Mouse (Mus musculus): Measurements from ENCODE around the gene Zfr. TPM values are rescaled to one million over a fixed set of nuclear protein-coding genes. Genes with fewer than 3 reads are reported as not detected.
A peak's percentile ranks its signal among the peaks of the same experiment; 100 is the strongest.

Gene Zfr
- total RNA-seq (2021) = 100 to 1,000 TPM; 331 to 349 TPM

GRCm38 (mm10) chr15:12117242-12118092 lies at the start of gene Zfr:
Gene Zfr (plus strand): TSS chr15:12117831.
- intact Hi-C loops (cut with DNase I) = loop anchor here (5.0 to 10.0 kb wide), 2 partner anchors 125 to 207 kb away; partner anchors contain the start of genes 1810049J17Rik and Golph3

DNA sequence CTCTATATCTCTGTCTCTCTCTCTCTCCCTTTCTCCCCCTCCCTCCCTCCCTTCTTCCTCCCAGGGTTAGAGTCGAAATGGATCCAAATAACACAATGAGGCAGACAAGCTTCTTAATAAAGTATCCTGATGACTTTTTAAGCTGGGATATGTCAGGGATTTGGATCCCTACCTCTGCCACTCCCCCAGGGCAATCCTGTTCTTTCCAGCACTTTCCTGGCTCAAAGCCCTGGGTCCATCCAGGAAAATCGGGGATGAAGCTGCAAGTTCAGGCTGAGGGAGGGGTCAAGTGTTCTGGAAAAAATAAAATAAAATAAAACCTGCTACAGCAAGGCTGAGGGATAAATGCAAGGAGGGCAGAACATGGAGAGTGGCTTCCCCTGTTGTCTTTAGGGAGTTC lies 49.7 kb upstream of the Zfr start:
- intact Hi-C loops (cut with DNase I) = no loop called here
- DNase-seq (ENCODE audit: low spot score in 2 of 2) = no peak

More at GRCm38 (mm10) chr15:12117242-12118092, at the start of gene Zfr:
- DNase-seq (ENCODE audit: low spot score in 2 of 2) = peak; percentile 93 to 94

DNA sequence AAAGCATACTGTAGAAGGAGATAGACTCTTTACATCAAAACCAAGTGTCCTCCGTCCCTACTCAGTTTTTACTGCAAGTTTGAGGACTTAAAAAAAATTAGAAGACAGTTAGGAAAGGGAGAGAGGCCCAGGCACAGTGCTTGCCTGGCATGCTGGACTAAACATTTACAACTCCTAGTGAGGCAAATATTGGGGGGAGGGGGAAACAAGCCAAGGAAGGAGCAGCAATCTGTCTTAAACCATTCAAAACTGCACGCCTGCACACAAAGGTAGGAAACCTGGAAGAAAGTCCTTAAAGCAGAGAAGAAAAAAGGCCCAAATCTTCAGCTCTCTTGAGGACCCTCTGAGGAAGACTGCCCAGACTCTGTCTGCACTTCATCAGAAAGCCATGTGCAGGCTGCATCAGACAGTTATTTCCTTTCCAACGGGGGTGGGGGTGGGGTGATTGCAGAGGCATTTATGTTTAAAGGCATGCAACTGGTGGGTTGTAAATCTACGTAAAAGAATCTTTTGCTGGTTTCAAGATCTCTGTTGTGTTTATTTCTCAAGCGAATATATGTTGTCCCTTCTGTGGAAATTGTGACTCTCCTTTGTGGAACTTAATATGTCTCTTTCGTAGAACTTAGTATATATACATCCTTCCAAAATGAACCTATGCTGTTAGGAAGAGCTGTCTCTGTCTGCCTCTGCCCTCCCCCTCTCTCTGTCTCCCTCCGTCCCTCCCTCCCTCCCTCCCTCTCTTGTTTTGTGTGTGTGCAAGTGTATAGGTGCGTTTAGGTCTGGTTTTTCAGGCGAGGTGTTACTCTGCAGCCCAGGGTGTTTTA lies 49.0 kb upstream of the Zfr start:
- no peak for DNase-seq (ENCODE audit: low spot score in 2 of 2)
- intact Hi-C loops (cut with DNase I) = no loop called here

DNA sequence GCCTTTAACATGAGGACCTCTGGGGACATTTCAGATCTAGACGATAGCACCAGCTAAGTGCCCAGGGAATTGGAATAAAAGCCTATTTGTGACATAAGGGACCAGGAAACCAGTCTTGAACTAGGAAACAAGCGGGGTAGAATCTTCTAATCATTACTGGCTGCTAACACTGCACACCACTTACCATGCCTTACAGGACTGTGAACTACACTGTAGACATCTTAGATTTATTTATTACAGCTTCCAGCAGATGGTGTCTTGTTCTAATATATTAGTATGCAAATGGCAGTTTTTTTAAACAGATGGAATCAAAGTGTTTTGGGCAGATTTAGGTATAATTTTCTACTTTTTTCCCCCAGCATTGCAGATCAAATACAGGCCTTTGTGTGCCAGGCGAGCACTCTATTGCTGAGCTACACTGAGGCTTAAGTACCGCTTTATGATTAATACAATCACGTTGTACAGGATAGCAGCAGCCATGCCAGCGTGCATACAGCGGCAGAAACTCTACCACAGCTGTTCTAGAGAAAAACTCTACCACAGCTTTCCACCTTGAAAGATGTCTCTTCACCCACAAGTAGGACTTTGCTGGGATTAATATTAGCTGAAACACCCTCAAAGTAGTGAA lies 44.8 kb upstream of the Zfr start:
- intact Hi-C loops (cut with DNase I) = no loop called here

GRCm38 (mm10) chr15:12074426-12074825 lies 43.2 kb upstream of the Zfr start:
- intact Hi-C loops (cut with DNase I) = no loop called here
- DNase-seq (ENCODE audit: low spot score in 2 of 2) = no peak

More for the DNA sequence above, 44.8 kb upstream of the Zfr start:
- no peak for DNase-seq (ENCODE audit: low spot score in 2 of 2)

GRCm38 (mm10) chr15:12082344-12082743 lies 35.3 kb upstream of the Zfr start:
- intact Hi-C loops (cut with DNase I) = loop anchor here (10.0 kb wide), 1 partner anchor 678 kb away; no protein-coding TSS in a partner anchor
- DNase-seq (ENCODE audit: low spot score in 2 of 2) = no peak

DNA sequence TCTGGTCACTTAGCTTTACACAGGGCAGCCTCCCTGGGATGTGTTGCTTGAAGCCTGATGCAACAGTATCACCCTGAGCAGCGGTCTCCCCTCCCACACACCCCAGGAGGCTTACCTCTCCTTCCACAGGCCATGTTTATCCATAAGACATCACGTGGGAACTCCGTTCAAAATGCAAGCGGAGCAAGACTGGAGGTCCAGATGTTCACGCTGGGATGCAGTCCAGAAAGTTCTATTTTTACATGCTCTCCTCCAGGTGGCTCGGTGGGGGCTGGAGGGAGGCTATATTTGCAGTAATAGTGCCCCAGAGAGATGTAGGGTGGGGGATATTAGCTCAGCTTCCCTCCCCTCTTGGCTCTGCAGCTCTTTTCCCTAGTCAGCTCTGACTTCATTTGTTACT lies 33.5 kb upstream of the Zfr start:
- intact Hi-C loops (cut with DNase I) = loop anchor here (10.0 kb wide), 1 partner anchor 679 kb away; no protein-coding TSS in a partner anchor
- DNase-seq (ENCODE audit: low spot score in 2 of 2) = peak; percentile 54 to 59

DNA sequence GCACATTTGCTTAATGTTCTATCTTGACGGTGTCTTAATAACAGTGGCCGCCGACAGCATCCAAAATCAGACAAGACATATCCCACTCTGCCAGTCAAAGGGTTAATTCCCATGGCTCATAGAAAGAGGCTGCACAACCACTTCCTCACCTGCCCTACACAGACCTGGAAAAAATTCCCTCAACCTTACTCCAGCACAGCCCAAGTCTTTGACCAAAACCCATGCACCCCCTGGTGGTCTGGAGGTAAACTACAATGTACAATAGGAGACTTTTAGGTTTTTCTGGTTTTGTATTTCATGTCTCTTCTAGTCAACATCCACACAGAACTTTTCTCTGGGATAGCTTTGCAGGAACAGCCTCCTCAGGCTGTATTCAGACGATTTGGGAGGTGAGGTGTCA lies 32.8 kb upstream of the Zfr start:
- peak in 1 of 2 experiments; percentile 35 for DNase-seq (ENCODE audit: low spot score in 2 of 2)
- intact Hi-C loops (cut with DNase I) = loop anchor here (5.0 to 10.0 kb wide), 2 partner anchors 113 to 680 kb away; no protein-coding TSS in a partner anchor

DNA sequence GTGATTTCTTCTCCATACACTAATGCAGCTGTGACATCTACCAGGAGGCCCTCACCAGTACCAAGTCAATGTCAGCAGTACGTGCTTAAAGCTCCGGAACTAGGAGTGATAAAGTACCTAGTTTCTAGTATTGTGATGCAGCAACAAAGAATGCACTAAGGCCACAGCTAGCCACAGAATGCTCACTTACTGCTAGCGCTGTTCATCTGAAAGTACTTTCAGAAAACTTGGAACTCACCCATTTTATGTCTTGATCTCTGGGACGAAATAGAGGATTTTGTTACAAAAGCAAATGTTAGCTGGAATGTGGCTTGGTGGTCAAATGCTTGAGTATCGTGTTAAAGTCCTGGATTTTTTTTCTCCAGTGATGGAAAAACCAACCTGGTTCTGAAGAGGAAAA lies 30.0 kb upstream of the Zfr start:
- intact Hi-C loops (cut with DNase I) = loop anchor here (5.0 to 10.0 kb wide), 2 partner anchors 115 to 683 kb away; no protein-coding TSS in a partner anchor
- no peak for DNase-seq (ENCODE audit: low spot score in 2 of 2)

DNA sequence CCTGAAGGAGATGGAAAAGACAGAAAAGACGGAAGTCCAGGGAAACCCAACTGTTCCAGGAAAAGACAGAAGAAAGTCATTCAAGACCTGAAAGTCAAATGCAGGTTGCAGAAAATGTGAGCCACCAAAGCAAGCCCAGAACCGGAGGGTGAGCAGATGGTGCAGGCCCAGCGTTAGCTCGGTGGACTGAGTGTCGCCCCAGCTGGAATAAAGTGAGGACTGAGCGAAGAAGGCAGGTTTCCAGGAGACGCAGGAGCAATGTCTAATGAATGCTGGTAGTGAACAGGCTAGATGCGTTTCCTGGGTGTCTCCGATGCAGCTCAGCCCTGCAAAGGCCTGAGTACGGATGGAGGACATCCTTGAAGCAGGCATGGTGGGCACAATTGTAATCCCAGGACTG lies 29.5 kb upstream of the Zfr start:
- DNase-seq (ENCODE audit: low spot score in 2 of 2) = no peak
- intact Hi-C loops (cut with DNase I) = loop anchor here (5.0 to 10.0 kb wide), 2 partner anchors 116 to 683 kb away; no protein-coding TSS in a partner anchor

DNA sequence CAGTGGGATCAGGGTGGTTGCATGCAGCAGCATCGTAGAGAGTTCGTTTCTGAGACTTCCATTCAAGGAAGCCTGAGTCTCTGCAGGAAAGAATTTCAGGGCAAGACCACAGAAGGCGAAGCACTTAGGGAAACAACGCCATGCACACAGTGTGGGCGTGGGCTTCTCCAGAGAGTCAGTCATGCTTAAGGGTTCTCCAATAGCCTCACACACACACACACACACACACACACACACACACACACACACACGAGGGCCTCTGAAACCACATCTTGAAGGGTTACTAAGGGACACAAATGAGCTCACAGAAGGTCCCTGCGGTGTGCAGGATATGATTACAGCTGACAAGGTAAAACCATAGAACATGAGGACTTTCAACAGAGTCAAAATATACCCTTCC lies 27.5 kb upstream of the Zfr start:
- DNase-seq (ENCODE audit: low spot score in 2 of 2) = no peak
- intact Hi-C loops (cut with DNase I) = no loop called here

- no peak for DNase-seq (ENCODE audit: low spot score in 2 of 2)
- intact Hi-C loops (cut with DNase I) = no loop called here
These were observed 26.5 kb upstream of the Zfr start for GRCm38 (mm10) chr15:12090981-12091669.

DNA sequence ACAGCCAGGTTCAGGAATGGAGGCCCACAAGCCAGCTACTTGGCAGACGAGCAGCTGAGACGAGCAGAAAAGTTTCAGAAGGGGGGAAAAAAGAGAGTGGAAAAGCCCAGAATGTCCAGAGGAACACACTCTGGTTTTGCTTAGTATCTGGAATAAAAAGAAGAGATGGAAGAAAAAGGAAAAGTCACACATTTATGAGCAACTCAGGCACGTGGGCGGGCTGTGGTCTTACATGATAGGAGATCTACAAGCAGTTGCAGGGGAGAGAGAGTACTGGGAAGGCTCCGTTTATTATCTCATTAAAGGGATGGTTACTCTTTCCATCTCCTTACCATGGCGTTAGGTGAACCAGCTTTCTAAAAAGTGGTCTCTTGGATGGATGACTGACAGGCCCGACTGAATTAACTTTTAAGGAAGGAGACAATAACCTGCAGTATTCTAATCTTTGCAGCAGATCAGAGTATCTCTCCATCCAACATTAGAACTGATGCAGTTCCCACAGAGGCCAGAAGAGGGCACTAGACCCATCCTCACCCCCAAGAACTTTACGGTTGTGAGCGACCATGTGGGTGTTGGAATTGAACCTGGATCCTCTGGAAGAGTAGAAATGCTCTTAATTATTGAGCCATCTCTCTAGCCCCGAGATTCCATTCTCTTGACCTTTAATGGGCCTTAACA lies 25.7 kb upstream of the Zfr start:
- DNase-seq (ENCODE audit: low spot score in 2 of 2) = no peak
- intact Hi-C loops (cut with DNase I) = loop anchor here (2.0 kb wide), 2 partner anchors 21 to 97 kb away; no protein-coding TSS in a partner anchor

GRCm38 (mm10) chr15:12093026-12093960 lies 24.3 kb upstream of the Zfr start:
- peak in 1 of 2 experiments; percentile 47 for DNase-seq (ENCODE audit: low spot score in 2 of 2)
- intact Hi-C loops (cut with DNase I) = loop anchor here (2.0 kb wide), 2 partner anchors 20 to 98 kb away; no protein-coding TSS in a partner anchor

GRCm38 (mm10) chr15:12093961-12094566 lies 23.6 kb upstream of the Zfr start:
- intact Hi-C loops (cut with DNase I) = loop anchor here (2.0 kb wide), 2 partner anchors 19 to 99 kb away; no protein-coding TSS in a partner anchor
- no peak for DNase-seq (ENCODE audit: low spot score in 2 of 2)

- DNase-seq (ENCODE audit: low spot score in 2 of 2) = peak; percentile 78 to 84
- intact Hi-C loops (cut with DNase I) = no loop called here
These were observed 21.2 kb upstream of the Zfr start for GRCm38 (mm10) chr15:12096447-12096846.

DNA sequence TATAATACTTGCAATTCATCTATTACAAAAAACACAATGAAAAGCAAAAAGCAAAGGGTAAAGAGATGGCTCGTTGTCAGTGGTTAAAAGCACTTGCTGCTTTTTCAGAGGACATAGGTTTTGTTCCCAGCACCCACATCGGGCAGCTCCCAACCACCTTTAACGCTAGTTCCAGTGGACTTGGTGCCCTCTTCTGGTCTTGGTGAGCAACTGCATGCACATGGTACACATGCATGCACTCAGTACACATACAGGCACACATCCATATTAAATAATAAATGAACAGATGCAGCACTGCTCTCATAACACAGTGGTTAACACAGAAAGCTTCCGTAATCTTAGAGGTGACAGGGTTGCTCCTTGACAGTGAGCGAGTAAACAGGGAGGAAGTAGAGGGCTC lies 20.3 kb upstream of the Zfr start:
- intact Hi-C loops (cut with DNase I) = no loop called here
- DNase-seq (ENCODE audit: low spot score in 2 of 2) = no peak

Measured in left cerebral cortex, postnatal 36 days (tissue).